Mouse (Mus musculus) liver, embryonic 11.5 days (tissue): ENCODE results near the gene Fmnl2. TPM values are rescaled to one million over a fixed set of nuclear protein-coding genes. Genes with fewer than 3 reads are reported as not detected.
A peak's percentile ranks its signal among the peaks of the same experiment; 100 is the strongest.

Source experiments
- ATAC-seq: fragments of 200-750 bp; cut with Nextera tagmentation; replicated peaks from 2 replicates; pipeline ENCODE4 v1.8.0; 2017; ENCODE audit warnings: moderate number of reproducible peaks, mild to moderate bottlenecking, moderate TSS enrichment, moderate library complexity; ENCODE audit not compliant: low FRiP score
- DNase-seq: peaks from one replicate; pipeline ENCODE4 v3.0.0-alpha.2; 2017; ENCODE audit warnings: low spot score
- H3K27ac ChIP-seq: fragments of 300-500 bp; sonication (generic); 2 replicates; pipeline ENCODE4 v1.5.1; 2014; ENCODE audit warnings: mild to moderate bottlenecking, low read depth, low read length, control low read depth
- H3K27me3 ChIP-seq: fragments of 300-500 bp; sonication (generic); replicated peaks from 2 replicates; pipeline ENCODE4 v1.6.1; 2014; ENCODE audit warnings: low read length, mixed read lengths; ENCODE audit not compliant: control insufficient read depth, insufficient read depth
- H3K36me3 ChIP-seq: fragments of 300-500 bp; sonication (generic); 2 replicates; pipeline ENCODE4 v1.6.1; 2014; ENCODE audit warnings: mild to moderate bottlenecking, low read length, moderate library complexity, mixed read lengths; ENCODE audit not compliant: control insufficient read depth, insufficient read depth
- H3K4me1 ChIP-seq: fragments of 300-500 bp; sonication (generic); replicated peaks from 2 replicates; pipeline ENCODE4 v1.6.1; 2014; ENCODE audit warnings: low read length, mixed read lengths; ENCODE audit not compliant: control insufficient read depth, insufficient read depth
- H3K4me2 ChIP-seq: fragments of 300-500 bp; sonication (generic); 2 replicates; pipeline ENCODE4 v1.6.1; 2014; ENCODE audit warnings: mild to moderate bottlenecking, control low read depth, moderate library complexity
- H3K4me3 ChIP-seq: fragments of 300-500 bp; sonication (generic); 2 replicates; pipeline ENCODE4 v1.5.1; 2014; ENCODE audit warnings: low read depth, low read length, control low read depth
- H3K9ac ChIP-seq: fragments of 300-500 bp; sonication (generic); 2 replicates; pipeline ENCODE4 v1.6.1; 2014; ENCODE audit warnings: low read depth, low read length, control low read depth
- H3K9me3 ChIP-seq: fragments of 300-500 bp; sonication (generic); 2 replicates; pipeline ENCODE4 v1.6.1; 2016; ENCODE audit warnings: low read length, inconsistent platforms, mixed read lengths; ENCODE audit not compliant: control insufficient read depth
- WGBS: fragments of 180-500 bp; shearing (Covaris S2); extraction: QIAGEN DNeasy Blood & Tissue Kit; methylation state at CpG from one replicate; pipeline ENCODE4 v1.1.7; 2014; 5-methylcytosine and 5-hydroxymethylcytosine counted together
- polyA plus RNA-seq: library from polyadenylated mRNA; unstranded; fragments of >200 nt; fragmentation: Nextera tagmentation; extraction: Ambion mirVana; gene quantifications from 2 replicates; pipeline ENCODE4 v1.2.1, GENCODE M21; 2014

Fmnl2 gene
- 1.4 and 1.5 TPM in 2 replicates for polyA plus RNA-seq

DNA sequence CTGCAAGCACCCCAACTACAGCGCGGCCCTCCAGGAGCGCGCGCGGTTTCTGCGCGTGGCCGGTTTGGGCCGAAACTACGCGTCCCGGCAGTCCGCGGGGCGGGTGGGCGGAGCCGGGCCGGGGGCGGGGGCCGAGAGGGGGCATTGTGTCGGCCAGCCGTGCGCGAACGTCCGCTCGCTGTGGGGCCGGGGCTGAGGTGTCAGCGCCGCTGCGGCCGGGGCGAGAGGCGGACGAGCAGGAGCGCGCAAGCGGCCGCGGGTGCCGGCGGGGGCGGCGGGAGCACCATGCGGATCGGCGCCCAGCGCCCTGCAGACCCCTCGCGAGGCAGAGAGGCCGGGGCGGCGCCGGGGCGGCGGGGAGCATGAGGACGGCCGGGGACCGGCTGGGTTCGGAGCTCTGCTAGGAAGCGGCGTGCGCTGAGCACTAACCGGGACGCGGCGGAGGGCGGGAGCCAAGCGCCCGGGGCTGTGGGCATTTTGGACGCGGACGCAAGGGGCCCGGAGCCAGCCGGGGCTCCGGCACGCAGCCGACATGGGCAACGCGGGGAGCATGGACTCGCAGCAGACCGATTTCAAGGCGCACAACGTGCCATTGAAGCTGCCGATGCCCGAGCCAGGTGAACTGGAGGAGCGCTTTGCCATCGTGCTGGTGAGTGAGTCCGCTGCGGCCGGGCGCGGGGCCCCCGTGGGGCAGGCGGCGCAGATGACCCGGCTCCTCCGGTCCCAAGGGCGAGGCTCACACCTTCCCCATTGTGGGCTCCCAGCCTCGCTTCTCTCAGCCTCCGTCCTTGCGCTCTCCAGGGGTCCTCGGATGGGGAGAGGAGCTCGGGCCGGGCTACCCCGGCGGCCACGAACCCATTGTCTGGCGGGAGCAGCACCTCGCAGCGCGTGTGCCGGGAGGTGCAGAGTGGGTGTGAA lies at the start of gene Fmnl2:
Fmnl2 (plus strand) TSS at position 250 of the 918 bp plus-strand sequence.
- peak; percentile 79 for ATAC-seq
- Histone ChIP-seq H3K4me1 (no peaks in the 10 kb centered on the region), H3K27ac (no peak within 1 kb of the TSS), H3K4me3 (peak within 1 kb of the TSS; percentile 71), H3K27me3 (peaks cover 31% of the 10 kb centered on the region), H3K36me3 (no peaks in the 10 kb centered on the region), H3K9me3 (no peaks in the 10 kb centered on the region), H3K4me2 (peak within 1 kb of the TSS; percentile 93), H3K9ac (peak within 1 kb of the TSS; percentile 66)
- WGBS = under 1% methylated on average over 114 of the region's 114 CpGs
- peak; percentile 77 for DNase-seq

DNA sequence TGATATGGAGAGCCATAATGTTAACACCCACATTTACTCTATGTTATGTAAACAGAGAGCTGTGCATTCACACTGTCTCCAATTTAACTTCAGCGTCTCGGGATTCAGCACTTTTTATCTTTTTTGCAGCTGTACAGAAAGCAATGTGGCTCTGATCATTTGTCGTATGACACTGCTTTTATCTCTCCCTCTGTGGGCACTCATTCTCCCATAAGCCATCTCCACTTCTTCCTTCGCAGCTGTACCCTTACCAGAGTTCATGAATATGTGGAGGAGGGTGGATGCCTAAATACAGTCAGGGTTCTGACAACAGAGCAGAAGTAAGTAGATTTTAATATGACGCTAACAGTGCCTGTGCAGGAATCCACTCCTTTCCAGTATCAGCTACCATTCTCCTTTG lies 47.7 kb upstream of the Fmnl2 start:
- no peaks in the 10 kb centered on the region for H3K4me1 ChIP-seq
- DNase-seq (no peak), ATAC-seq (no peak)
- no peak overlapping the region for H3K4me3 ChIP-seq
- no peak overlapping the region for H3K27ac ChIP-seq
- 57% methylated on average over 5 of the region's 5 CpGs for WGBS
- H3K36me3 ChIP-seq = no peaks in the 10 kb centered on the region
- no peaks in the 10 kb centered on the region for H3K27me3 ChIP-seq
- H3K9ac ChIP-seq = no peak overlapping the region
- no peaks in the 10 kb centered on the region for H3K9me3 ChIP-seq
- H3K4me2 ChIP-seq = no peak overlapping the region

DNA sequence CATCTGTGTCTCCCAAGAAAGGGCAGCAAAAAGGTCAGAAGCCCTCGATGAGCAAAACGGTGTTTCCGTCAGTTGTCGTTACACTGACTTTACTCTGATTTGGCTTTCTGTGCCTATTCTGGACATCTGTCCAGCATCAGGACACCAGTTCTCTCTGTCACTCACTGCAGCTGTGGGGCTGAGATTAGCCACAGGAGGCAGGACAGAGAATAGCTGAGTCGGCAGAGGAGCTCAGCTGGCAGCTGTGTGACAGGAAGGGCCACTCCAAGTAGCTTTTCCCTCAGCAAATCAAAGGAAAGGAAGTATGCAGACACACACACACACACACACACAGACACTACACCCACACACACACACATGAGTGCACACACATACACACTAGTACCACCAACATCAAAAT lies 46.0 kb upstream of the Fmnl2 start:
- no peak overlapping the region for H3K27ac ChIP-seq
- H3K36me3 ChIP-seq = no peaks in the 10 kb centered on the region
- 50% methylated on average over 5 of the region's 5 CpGs for WGBS
- no peak for ATAC-seq
- no peak overlapping the region for H3K9ac ChIP-seq
- H3K9me3 ChIP-seq = no peaks in the 10 kb centered on the region
- H3K4me1 ChIP-seq = no peaks in the 10 kb centered on the region
- no peak overlapping the region for H3K4me2 ChIP-seq
- H3K27me3 ChIP-seq = no peaks in the 10 kb centered on the region
- no peak for DNase-seq
- H3K4me3 ChIP-seq = no peak overlapping the region

DNA sequence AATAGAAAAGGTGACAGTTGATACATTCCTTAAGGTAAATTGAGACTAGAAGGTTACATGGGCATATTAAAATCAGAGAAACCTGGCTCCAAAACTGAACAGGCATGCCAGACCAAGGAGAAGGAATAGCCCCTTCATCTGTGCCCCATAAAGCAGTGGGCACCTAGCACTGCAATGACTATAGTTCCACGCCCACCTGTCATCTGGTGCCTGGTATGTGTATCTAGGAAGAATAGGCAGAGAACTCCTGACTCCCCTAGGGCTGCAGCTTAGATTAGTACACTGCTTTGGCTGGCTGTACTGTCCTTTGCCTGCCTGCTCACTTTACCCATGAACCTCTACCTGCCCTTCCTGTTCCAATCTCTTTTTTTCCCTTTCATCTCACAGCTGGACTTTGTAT lies 40.3 kb upstream of the Fmnl2 start:
- no peaks in the 10 kb centered on the region for H3K9me3 ChIP-seq
- no peaks in the 10 kb centered on the region for H3K4me1 ChIP-seq
- H3K36me3 ChIP-seq = no peaks in the 10 kb centered on the region
- DNase-seq = no peak
- no peak for ATAC-seq
- H3K4me2 ChIP-seq = no peak overlapping the region
- H3K9ac ChIP-seq = no peak overlapping the region
- 80% methylated on average over 1 of the region's 1 CpGs for WGBS
- no peaks in the 10 kb centered on the region for H3K27me3 ChIP-seq
- no peak overlapping the region for H3K27ac ChIP-seq
- H3K4me3 ChIP-seq = no peak overlapping the region

DNA sequence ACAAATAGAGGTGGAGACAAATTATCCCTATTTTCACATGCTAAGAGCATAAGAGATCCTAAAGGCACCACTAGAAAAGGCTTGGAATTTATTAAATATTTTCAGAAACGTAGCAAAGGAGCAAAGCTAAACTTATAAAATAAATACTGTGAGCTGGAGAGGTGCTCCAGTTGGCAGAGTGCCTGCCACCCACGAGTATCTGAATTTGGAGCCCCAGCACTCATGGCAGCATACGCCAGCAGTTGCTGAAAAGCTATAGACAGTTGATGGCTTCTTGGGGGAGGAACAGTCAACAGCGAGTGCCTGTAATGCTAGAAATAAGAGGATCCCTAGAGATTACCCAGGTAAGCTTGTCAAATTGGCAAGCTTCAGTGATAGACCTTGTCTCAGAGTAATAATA lies 38.7 kb upstream of the Fmnl2 start:
- no peak overlapping the region for H3K4me2 ChIP-seq
- no peaks in the 10 kb centered on the region for H3K9me3 ChIP-seq
- 72% methylated on average over 4 of the region's 4 CpGs for WGBS
- ATAC-seq (no peak), DNase-seq (no peak)
- no peak overlapping the region for H3K4me3 ChIP-seq
- no peaks in the 10 kb centered on the region for H3K36me3 ChIP-seq
- no peak overlapping the region for H3K27ac ChIP-seq
- no peaks in the 10 kb centered on the region for H3K4me1 ChIP-seq
- no peak overlapping the region for H3K9ac ChIP-seq
- H3K27me3 ChIP-seq = no peaks in the 10 kb centered on the region

DNA sequence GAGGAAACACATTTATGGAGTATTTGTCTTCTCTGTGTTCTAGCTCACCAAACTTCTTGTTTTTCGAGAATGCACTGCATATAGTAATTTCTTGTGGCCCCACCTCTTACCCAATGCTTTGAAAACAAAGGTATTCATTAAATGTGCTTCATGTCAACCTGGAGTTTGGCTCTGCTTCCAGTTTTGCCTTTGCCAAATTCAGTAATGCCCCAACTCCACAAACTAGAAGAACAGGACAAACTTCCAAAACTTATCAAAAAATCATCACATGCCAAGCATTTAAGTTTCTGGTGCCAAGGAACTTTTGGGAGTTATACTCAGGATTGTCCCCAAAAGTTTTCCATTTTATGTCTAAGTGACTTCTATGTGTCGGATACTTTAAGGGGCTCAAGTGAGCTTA lies 35.4 kb upstream of the Fmnl2 start:
- Histone ChIP-seq H3K9ac (no peak overlapping the region), H3K4me3 (no peak overlapping the region), H3K4me1 (no peaks in the 10 kb centered on the region), H3K27me3 (no peaks in the 10 kb centered on the region), H3K4me2 (no peak overlapping the region), H3K27ac (no peak overlapping the region), H3K9me3 (no peaks in the 10 kb centered on the region), H3K36me3 (no peaks in the 10 kb centered on the region)
- 76% methylated on average over 2 of the region's 2 CpGs for WGBS
- no peak for ATAC-seq
- no peak for DNase-seq

DNA sequence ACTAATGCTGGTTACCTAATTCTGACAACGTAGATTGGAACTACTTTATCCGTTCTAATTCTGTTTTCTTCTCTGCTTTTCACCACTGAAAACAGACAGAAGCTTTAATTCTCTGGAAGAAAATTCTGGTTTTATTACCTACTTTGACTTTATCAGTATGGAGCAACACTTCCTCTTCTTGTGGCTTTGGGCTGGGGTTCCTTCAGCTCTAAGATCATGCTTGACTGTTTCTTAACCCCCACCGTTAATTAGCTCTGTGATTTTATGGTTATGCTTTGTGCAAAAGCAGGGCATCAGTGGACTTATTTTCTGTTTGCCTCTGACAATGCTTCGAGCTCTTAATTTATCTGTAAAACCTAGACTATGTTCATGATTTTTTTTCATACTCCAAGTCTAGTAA lies 29.6 kb upstream of the Fmnl2 start:
- WGBS = 51% methylated on average over 4 of the region's 4 CpGs
- H3K27ac ChIP-seq = no peak overlapping the region
- no peak for ATAC-seq
- no peak overlapping the region for H3K4me3 ChIP-seq
- no peak for DNase-seq
- no peak overlapping the region for H3K9ac ChIP-seq
- no peaks in the 10 kb centered on the region for H3K27me3 ChIP-seq
- no peaks in the 10 kb centered on the region for H3K9me3 ChIP-seq
- no peak overlapping the region for H3K4me2 ChIP-seq
- no peaks in the 10 kb centered on the region for H3K36me3 ChIP-seq
- H3K4me1 ChIP-seq = no peaks in the 10 kb centered on the region

DNA sequence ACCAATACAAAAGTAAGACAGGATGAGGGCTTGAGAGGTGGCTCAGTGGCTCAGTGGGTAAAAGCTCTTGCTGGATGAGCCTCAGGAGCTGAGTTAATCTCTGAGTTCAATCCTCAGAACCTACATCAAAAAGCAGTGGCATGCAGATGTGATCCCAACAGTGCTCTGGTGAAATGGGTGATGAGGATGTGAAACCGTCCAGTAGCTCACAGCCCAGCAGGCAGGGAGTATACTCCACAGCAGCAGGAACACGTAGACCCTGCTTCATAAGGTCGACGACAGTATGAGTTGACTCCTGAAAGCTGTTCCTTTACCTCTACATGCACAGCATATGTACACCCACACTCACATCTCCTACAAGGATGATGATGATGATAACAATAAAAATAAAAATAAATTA lies 27.1 kb upstream of the Fmnl2 start:
- H3K9me3 ChIP-seq = no peaks in the 10 kb centered on the region
- H3K4me2 ChIP-seq = no peak overlapping the region
- DNase-seq = no peak
- H3K36me3 ChIP-seq = no peaks in the 10 kb centered on the region
- ATAC-seq = no peak
- no peak overlapping the region for H3K9ac ChIP-seq
- H3K4me1 ChIP-seq = no peaks in the 10 kb centered on the region
- no peak overlapping the region for H3K4me3 ChIP-seq
- H3K27me3 ChIP-seq = no peaks in the 10 kb centered on the region
- H3K27ac ChIP-seq = no peak overlapping the region
- 81% methylated on average over 4 of the region's 4 CpGs for WGBS

DNA sequence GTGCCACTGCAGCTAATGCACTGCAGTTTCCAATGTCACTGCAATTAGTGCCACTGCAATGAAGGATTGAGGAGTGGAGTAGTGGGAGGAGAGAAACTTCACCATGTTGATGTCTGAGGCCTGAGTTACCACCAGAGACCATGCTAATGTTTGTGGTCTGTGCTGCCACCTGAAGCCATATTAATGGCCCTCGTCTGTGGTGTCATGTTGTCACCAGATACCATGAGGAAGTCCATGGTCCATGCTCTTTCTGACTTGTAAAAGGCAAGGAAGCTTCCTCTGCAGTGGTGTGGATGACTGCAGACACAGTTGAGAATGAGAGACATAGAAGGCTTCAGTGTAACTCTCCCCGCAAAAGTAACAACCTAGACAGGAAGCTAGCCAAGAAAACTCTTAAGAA lies 26.1 kb upstream of the Fmnl2 start:
- no peaks in the 10 kb centered on the region for H3K27me3 ChIP-seq
- H3K27ac ChIP-seq = no peak overlapping the region
- H3K36me3 ChIP-seq = no peaks in the 10 kb centered on the region
- ATAC-seq (no peak), DNase-seq (no peak)
- H3K4me3 ChIP-seq = no peak overlapping the region
- H3K4me1 ChIP-seq = no peaks in the 10 kb centered on the region
- no peaks in the 10 kb centered on the region for H3K9me3 ChIP-seq
- 63% methylated on average over 2 of the region's 2 CpGs for WGBS
- H3K9ac ChIP-seq = no peak overlapping the region
- no peak overlapping the region for H3K4me2 ChIP-seq
